Mouse (Mus musculus) Patski (cell line): ENCODE data around the gene Il4ra. TPM values are rescaled to one million over a fixed set of nuclear protein-coding genes. Genes with fewer than 3 reads are reported as not detected.

Experiments
- ATAC-seq: fragments of 100-300 bp; one replicate; pipeline ENCODE4 v1.8.0; 2021
- CTCF ChIA-PET: fragments of 350-600 bp; sonication (Branson Sonifier 250); formaldehyde crosslinking; loops from one replicate; lab custom pipeline; 2022; ENCODE audit warnings: inconsistent platforms; lab: Charles Lee
- POLR2A ChIA-PET: fragments of 350-600 bp; sonication (Branson Sonifier 250); formaldehyde crosslinking; loops from one replicate; lab custom pipeline; 2022; ENCODE audit warnings: antibody characterized with exemption, inconsistent platforms; lab: Charles Lee
- DNase-seq: peaks from one replicate; pipeline ENCODE4 v3.0.0-alpha.2; 2011; ENCODE audit warnings: low read depth, low spot score
- H3K27me3 ChIP-seq: fragments of 371-371 bp; one replicate; pipeline ENCODE4 v1.5.1; 2021
- CTCF ChIP-seq: fragments of 100-300 bp; IDR thresholded peaks from one replicate; pipeline ENCODE4 v1.5.1; 2021
- in situ Hi-C: fragments of 300-500 bp; cut with MboI; formaldehyde crosslinking; loops from 3 replicates; pipeline ENCODE4 v1.11.1; 2018; ENCODE audit warnings: low pct_unique_long_range_greater_than_20kb, mixed read lengths
- polyA plus RNA-seq: library from polyadenylated mRNA; unstranded; gene quantifications from one replicate; pipeline ENCODE4 v1.2.3, GENCODE M21; 2021

Gene Il4ra
- polyA plus RNA-seq, 1 experiment from 2014 or later, result 16.5 TPM

GRCm38 (mm10) chr7:125606265-125607164 lies 54.6 kb downstream of the Il4ra start:
- ChIA-PET CTCF (no interaction called here), POLR2A (no interaction called here)
- in situ Hi-C loops, result no loop called here
- H3K27me3 ChIP-seq, result peaks cover 3% of the 10 kb centered on the region
- no peak for TF ChIP-seq CTCF
- DNase-seq, result no peak
- no peak for ATAC-seq

- in situ Hi-C loops, result no loop called here
- ATAC-seq, result no peak
- POLR2A ChIA-PET, result no interaction called here
- H3K27me3 ChIP-seq, result peaks cover 3% of the 10 kb centered on the region
- TF ChIP-seq CTCF, result no peak
- CTCF ChIA-PET, result no interaction called here
- no peak for DNase-seq
These were observed 55.7 kb downstream of the Il4ra start for GRCm38 (mm10) chr7:125607384-125608182.

DNA sequence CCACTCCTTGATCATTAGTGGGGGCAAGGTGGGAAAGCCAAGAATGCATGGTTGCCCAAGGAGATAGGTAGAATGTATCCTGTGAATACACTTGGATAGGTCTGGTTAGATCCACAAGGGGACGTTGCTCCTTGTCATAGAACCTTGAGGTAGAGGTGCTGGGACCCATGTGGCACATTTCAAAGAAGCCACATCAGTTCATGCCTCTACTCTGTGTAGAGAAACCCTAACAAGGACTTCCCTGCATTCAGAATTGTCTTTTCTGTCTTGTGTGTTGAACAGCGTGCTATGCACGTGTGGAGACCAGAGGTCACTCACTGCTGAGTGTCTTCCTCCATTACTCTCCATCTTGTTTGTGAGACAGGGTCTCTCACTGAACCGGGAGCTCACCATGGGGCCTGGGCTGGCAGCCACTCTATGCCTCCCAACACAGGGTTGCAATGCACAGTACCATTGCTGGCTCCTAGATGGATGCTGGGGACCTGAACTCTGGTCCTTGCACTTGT lies 56.3 kb downstream of the Il4ra start:
- ATAC-seq (no peak), DNase-seq (no peak)
- H3K27me3 ChIP-seq, result peaks cover 3% of the 10 kb centered on the region
- in situ Hi-C loops, result no loop called here
- no peak for TF ChIP-seq CTCF
- ChIA-PET POLR2A (no interaction called here), CTCF (no interaction called here)

DNA sequence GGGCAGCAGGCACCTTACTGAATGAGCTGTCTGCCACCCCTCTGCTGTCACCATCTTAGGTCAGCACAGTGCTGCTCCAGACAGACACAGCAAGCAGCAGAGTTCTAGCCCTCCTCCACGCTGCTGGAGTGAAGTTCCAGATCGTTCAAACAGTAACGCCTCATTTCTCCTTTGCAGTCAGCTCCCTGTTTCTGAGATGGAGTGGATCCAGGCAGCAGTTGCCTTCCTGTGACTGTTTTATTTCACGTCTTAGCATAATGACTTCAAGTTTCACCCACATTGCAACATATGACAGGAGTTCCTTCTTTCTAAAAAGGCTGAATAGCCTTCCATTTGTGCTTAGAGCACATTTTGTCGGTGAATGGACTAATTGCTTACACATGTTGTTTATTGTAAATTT lies 61.7 kb downstream of the Il4ra start:
- no peak for DNase-seq
- peaks cover 9% of the 10 kb centered on the region for H3K27me3 ChIP-seq
- in situ Hi-C loops, result no loop called here
- POLR2A ChIA-PET, result no interaction called here
- CTCF ChIA-PET, result no interaction called here
- no peak for ATAC-seq
- no peak for TF ChIP-seq CTCF

DNA sequence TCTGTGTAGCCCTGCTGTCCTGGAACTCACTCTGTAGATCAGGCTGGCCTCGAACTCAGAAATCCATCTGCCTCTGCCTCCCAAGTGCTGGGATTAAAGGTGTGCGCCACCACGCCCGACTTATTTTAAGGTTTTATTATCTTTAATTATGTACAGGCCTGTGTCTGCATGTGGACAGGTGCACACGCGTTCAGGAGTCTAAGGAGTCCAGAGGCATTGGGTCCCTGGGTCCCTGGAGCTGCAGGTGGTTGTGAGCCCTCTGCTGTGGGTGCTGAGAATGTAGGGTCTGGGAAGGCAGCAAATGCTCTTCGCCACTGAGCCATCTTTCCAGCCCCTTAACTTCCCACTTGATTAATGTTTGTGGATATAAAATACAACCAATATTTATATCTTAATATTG lies 63.5 kb downstream of the Il4ra start:
- CTCF ChIA-PET, result interaction anchor here (1.2 kb wide), 1 partner anchor 13 kb away, joined by 5 read pairs; no protein-coding TSS in a partner anchor
- H3K27me3 ChIP-seq, result peaks cover 9% of the 10 kb centered on the region
- POLR2A ChIA-PET, result no interaction called here
- ATAC-seq (no peak), DNase-seq (no peak)
- in situ Hi-C loops, result no loop called here
- TF ChIP-seq CTCF, result no peak

DNA sequence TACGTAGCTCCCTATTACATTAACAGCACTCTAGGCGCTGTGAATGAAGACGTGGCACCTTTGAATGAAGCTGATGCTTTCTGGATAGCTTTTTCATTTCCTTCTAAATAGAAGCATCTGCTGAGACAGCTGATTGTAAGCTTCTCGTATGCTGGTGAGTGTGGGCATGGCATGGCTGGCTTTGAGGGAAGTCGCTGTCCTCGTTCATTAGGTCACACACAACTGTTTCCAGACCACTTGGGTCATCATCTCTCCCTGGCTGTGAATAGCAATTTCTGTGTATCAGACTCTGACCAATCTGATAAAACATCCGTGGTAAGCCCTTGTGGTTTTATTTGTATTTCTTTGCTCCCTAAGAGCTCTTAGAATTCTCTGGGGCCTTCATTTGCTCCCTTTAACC lies 66.1 kb downstream of the Il4ra start:
- in situ Hi-C loops, result no loop called here
- H3K27me3 ChIP-seq, result peaks cover 12% of the 10 kb centered on the region
- ATAC-seq (no peak), DNase-seq (no peak)
- TF ChIP-seq CTCF, result no peak
- POLR2A ChIA-PET, result no interaction called here
- CTCF ChIA-PET, result no interaction called here

- peaks cover 12% of the 10 kb centered on the region for H3K27me3 ChIP-seq
- DNase-seq (no peak), ATAC-seq (no peak)
- CTCF ChIA-PET, result no interaction called here
- TF ChIP-seq CTCF, result no peak
- in situ Hi-C loops, result no loop called here
- POLR2A ChIA-PET, result no interaction called here
These were observed 68.2 kb downstream of the Il4ra start for GRCm38 (mm10) chr7:125620077-125620476.

GRCm38 (mm10) chr7:125622741-125623685 lies 71.1 kb downstream of the Il4ra start:
- in situ Hi-C loops, result no loop called here
- ChIA-PET CTCF (no interaction called here), POLR2A (no interaction called here)
- H3K27me3 ChIP-seq, result peaks cover 3% of the 10 kb centered on the region
- ATAC-seq (no peak), DNase-seq (no peak)
- no peak for TF ChIP-seq CTCF

DNA sequence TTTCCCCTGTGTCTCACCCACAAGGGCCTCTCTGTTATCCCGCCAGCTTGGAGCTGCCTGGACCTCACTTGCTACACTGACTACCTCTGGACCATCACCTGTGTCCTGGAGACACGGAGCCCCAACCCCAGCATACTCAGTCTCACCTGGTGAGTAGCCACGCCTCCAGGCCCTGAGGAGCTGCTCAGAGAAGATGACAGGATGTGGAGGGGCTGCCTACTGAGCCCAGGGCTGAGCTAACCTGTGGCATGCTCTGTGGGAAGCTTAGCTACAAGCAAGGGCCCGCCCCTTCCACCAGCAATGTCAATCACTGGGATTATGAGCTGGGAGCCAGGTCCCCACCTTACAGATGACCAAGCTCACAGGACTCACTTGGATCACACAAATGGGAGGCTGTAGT lies 73.3 kb downstream of the Il4ra start:
- ChIA-PET CTCF (no interaction called here), POLR2A (no interaction called here)
- peaks cover 3% of the 10 kb centered on the region for H3K27me3 ChIP-seq
- in situ Hi-C loops, result no loop called here
- no peak for TF ChIP-seq CTCF
- no peak for ATAC-seq
- no peak for DNase-seq

GRCm38 (mm10) chr7:125625829-125626228 lies 73.9 kb downstream of the Il4ra start:
- ATAC-seq, result no peak

More at GRCm38 (mm10) chr7:125625829-125626228, 73.9 kb downstream of the Il4ra start:
- peaks cover 2% of the 10 kb centered on the region for H3K27me3 ChIP-seq
- no peak for TF ChIP-seq CTCF
- CTCF ChIA-PET, result no interaction called here
- DNase-seq, result no peak
- POLR2A ChIA-PET, result no interaction called here
- in situ Hi-C loops, result no loop called here

Other genes starting within 250 kb of the Il4ra start
- 1.0 TPM for gene Kdm8, start 107.4 kb upstream of the Il4ra start, polyA plus RNA-seq
- 74.0 TPM for gene Nsmce1, start 60.5 kb upstream of the Il4ra start, polyA plus RNA-seq
- not detected for gene Il21r, start 51.3 kb downstream of the Il4ra start, polyA plus RNA-seq
- 59.9 TPM for gene Gtf3c1, start 155.7 kb downstream of the Il4ra start, polyA plus RNA-seq
- gene D430042O09Rik, start 155.8 kb downstream of the Il4ra start, polyA plus RNA-seq, result 11.6 TPM